Mouse (Mus musculus): ENCODE measurements around the gene Efna1. TPM values are rescaled to one million over a fixed set of nuclear protein-coding genes. Genes with fewer than 3 reads are reported as not detected.

Efna1 gene
- polyA plus RNA-seq, 1 experiment from 2014 or later: 11.4 TPM

DNA sequence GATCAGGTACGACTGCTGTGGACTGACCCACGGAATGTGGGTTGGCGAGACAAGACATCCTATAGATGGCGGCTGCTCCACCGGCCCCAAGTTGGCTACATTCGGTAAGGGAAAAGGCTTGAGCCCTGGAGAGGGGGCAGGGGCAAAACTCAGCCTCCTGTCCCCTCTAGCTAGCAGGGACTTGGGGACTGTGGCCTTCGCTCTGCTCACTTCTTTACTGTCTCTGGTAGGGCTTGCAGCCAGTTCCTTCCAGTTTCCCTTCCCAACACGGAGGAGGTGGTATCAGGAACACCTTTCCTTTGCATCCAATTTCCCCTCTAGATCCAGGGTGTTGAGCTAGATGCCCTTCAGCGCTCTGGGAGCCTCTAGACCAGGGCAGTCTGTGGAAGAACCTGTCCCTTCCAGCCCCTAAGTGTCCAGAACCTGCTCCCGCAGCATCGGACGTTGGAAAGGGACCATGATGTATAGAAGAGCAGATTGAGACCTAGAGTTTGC lies 55.6 kb downstream of the Efna1 start:
- H3K9me3 ChIP-seq (ENCODE audit: control insufficient read depth, low read length): no peaks in the 10 kb centered on the region
- WGBS: 21% methylated on average over 12 of the region's 12 CpGs
- H3K27me3 ChIP-seq (ENCODE audit: control insufficient read depth, insufficient read depth, low read length): no peaks in the 10 kb centered on the region
- H3K4me1 ChIP-seq (replicated peaks; ENCODE audit: control insufficient read depth, insufficient read depth, low read length): peaks cover 29% of the 10 kb centered on the region
- H3K27ac ChIP-seq (ENCODE audit: low read depth, low read length): peak overlapping the region; percentile 98
- H3K4me2 ChIP-seq (ENCODE audit: low read depth, low read length, severe bottlenecking): peak overlapping the region; percentile 95
- DNase-seq (ENCODE audit: low spot score): no peak
- peak overlapping the region; percentile 74 for H3K9ac ChIP-seq (ENCODE audit: low read length)
- H3K4me3 ChIP-seq (ENCODE audit: low read depth, low read length): peak overlapping the region; percentile 97
- H3K36me3 ChIP-seq (ENCODE audit: control insufficient read depth, insufficient read depth, low read length): peaks cover 3% of the 10 kb centered on the region; the same call in 1 of the 2 replicates
- ATAC-seq (replicated peaks; ENCODE audit: low FRiP score): no peak

DNA sequence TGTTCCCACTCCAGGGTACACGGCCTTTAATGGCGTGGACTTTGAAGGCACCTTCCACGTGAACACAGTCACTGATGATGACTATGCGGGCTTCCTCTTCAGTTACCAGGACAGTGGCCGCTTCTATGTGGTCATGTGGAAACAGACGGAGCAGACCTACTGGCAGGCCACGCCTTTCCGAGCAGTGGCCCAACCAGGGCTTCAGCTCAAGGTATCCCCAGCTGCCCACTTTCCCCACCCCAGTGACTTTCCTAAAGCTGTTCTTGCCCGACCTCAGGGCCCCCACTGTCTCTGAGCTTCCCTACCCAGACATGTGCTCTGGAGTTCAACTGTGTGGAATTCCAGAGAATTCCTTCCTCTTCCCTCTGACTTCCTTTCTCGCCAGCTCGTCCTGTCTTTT lies 56.1 kb downstream of the Efna1 start:
- H3K4me3 ChIP-seq (ENCODE audit: low read depth, low read length): peak overlapping the region; percentile 97
- H3K4me1 ChIP-seq (replicated peaks; ENCODE audit: control insufficient read depth, insufficient read depth, low read length): peaks cover 29% of the 10 kb centered on the region
- peak overlapping the region; percentile 74 for H3K9ac ChIP-seq (ENCODE audit: low read length)
- 43% methylated on average over 11 of the region's 11 CpGs for WGBS
- ATAC-seq (replicated peaks; ENCODE audit: low FRiP score) (no peak), DNase-seq (ENCODE audit: low spot score) (no peak)
- H3K27ac ChIP-seq (ENCODE audit: low read depth, low read length): peak overlapping the region; percentile 98
- H3K4me2 ChIP-seq (ENCODE audit: low read depth, low read length, severe bottlenecking): peak overlapping the region; percentile 95
- H3K27me3 ChIP-seq (ENCODE audit: control insufficient read depth, insufficient read depth, low read length): no peaks in the 10 kb centered on the region
- H3K9me3 ChIP-seq (ENCODE audit: control insufficient read depth, low read length): no peaks in the 10 kb centered on the region
- H3K36me3 ChIP-seq (ENCODE audit: control insufficient read depth, insufficient read depth, low read length): peaks cover 3% of the 10 kb centered on the region; the same call in 1 of the 2 replicates

MicroRNA genes within 50 kb of the gene (microRNA counts, 519-probe panel; counts per million panel counts)
- 5,667 counts per million, percentile 74 among the panel's probes with 10 or more counts for microRNA mmu-miR-92b

Small RNA genes within 50 kb of the gene (microRNA-seq; reads per million reads assigned to microRNA genes)
- gene Mir92b (ENCODE audit: insufficient number of aligned reads): 19,871 reads per million, percentile 98 among the genes with 10 or more reads in this experiment

Other genes with a start within 250 kb of the Efna1 start
- 23.9 and 24.5 TPM in 2 replicates for gene Rusc1, start 187.8 kb downstream of the Efna1 start, polyA plus RNA-seq (2014; fragmentation: Nextera tagmentation; extraction: Ambion mirVana)
- not detected in 2 replicates for gene Gm43738, start 180.0 kb downstream of the Efna1 start, polyA plus RNA-seq (2014; fragmentation: Nextera tagmentation; extraction: Ambion mirVana)
- 332 and 356 TPM in 2 replicates for gene Fdps, start 179.2 kb downstream of the Efna1 start, polyA plus RNA-seq (2014; fragmentation: Nextera tagmentation; extraction: Ambion mirVana)
- 2.1 and 2.8 TPM in 2 replicates for gene Pklr, start 145.0 kb downstream of the Efna1 start, polyA plus RNA-seq (2014; fragmentation: Nextera tagmentation; extraction: Ambion mirVana)
- 6.3 and 6.7 TPM in 2 replicates for gene Hcn3, start 120.9 kb downstream of the Efna1 start, polyA plus RNA-seq (2014; fragmentation: Nextera tagmentation; extraction: Ambion mirVana)
- 34.7 and 40.8 TPM in 2 replicates for gene Clk2, start 116.3 kb downstream of the Efna1 start, polyA plus RNA-seq (2014; fragmentation: Nextera tagmentation; extraction: Ambion mirVana)
- 92.5 and 107 TPM in 2 replicates for gene Scamp3, start 103.7 kb downstream of the Efna1 start, polyA plus RNA-seq (2014; fragmentation: Nextera tagmentation; extraction: Ambion mirVana)
- gene Fam189b, start 98.0 kb downstream of the Efna1 start, polyA plus RNA-seq (2014; fragmentation: Nextera tagmentation; extraction: Ambion mirVana): 26.3 and 27.8 TPM in 2 replicates
- gene Gba, start 78.2 kb downstream of the Efna1 start, polyA plus RNA-seq (2014; fragmentation: Nextera tagmentation; extraction: Ambion mirVana): 32.4 and 37.7 TPM in 2 replicates
- 63.3 and 69.9 TPM in 2 replicates for gene Thbs3, start 66.0 kb downstream of the Efna1 start, polyA plus RNA-seq (2014; fragmentation: Nextera tagmentation; extraction: Ambion mirVana)
- 194 and 213 TPM in 2 replicates for gene Mtx1, start 54.1 kb downstream of the Efna1 start, polyA plus RNA-seq (2014; fragmentation: Nextera tagmentation; extraction: Ambion mirVana)
- gene Muc1, start 52.1 kb downstream of the Efna1 start, polyA plus RNA-seq (2014; fragmentation: Nextera tagmentation; extraction: Ambion mirVana): 2.0 and 3.4 TPM in 2 replicates
- gene Krtcap2, start 35.2 kb downstream of the Efna1 start, polyA plus RNA-seq (2014; fragmentation: Nextera tagmentation; extraction: Ambion mirVana): 237 and 252 TPM in 2 replicates
- gene Trim46, start 34.8 kb downstream of the Efna1 start, polyA plus RNA-seq (2014; fragmentation: Nextera tagmentation; extraction: Ambion mirVana): 11.9 and 13.5 TPM in 2 replicates
- 79.0 and 83.9 TPM in 2 replicates for gene Dpm3, start 21.8 kb downstream of the Efna1 start, polyA plus RNA-seq (2014; fragmentation: Nextera tagmentation; extraction: Ambion mirVana)
- gene Slc50a1, start 10.6 kb downstream of the Efna1 start, polyA plus RNA-seq (2014; fragmentation: Nextera tagmentation; extraction: Ambion mirVana): 28.4 and 31.8 TPM in 2 replicates
- 6.6 and 7.7 TPM in 2 replicates for gene Efna3, start 41.8 kb upstream of the Efna1 start, polyA plus RNA-seq (2014; fragmentation: Nextera tagmentation; extraction: Ambion mirVana)
- gene Efna4, start 56.9 kb upstream of the Efna1 start, polyA plus RNA-seq (2014; fragmentation: Nextera tagmentation; extraction: Ambion mirVana): 17.1 and 20.7 TPM in 2 replicates
- gene Adam15, start 68.9 kb upstream of the Efna1 start, polyA plus RNA-seq (2014; fragmentation: Nextera tagmentation; extraction: Ambion mirVana): 27.9 and 28.4 TPM in 2 replicates
- gene Dcst2, start 80.8 kb upstream of the Efna1 start, polyA plus RNA-seq (2014; fragmentation: Nextera tagmentation; extraction: Ambion mirVana): 0.13 TPM in 1 of 2 replicates, not detected in the other
- 0.08 and 0.15 TPM in 2 replicates for gene Dcst1, start 84.1 kb upstream of the Efna1 start, polyA plus RNA-seq (2014; fragmentation: Nextera tagmentation; extraction: Ambion mirVana)
- 1.3 and 1.4 TPM in 2 replicates for gene Zbtb7b, start 113.6 kb upstream of the Efna1 start, polyA plus RNA-seq (2014; fragmentation: Nextera tagmentation; extraction: Ambion mirVana)
- gene Lenep, start 121.7 kb upstream of the Efna1 start, polyA plus RNA-seq (2014; fragmentation: Nextera tagmentation; extraction: Ambion mirVana): 0.91 and 1.9 TPM in 2 replicates
- 28.5 and 31.9 TPM in 2 replicates for gene Flad1, start 130.7 kb upstream of the Efna1 start, polyA plus RNA-seq (2014; fragmentation: Nextera tagmentation; extraction: Ambion mirVana)
- gene Cks1b, start 137.2 kb upstream of the Efna1 start, polyA plus RNA-seq (2014; fragmentation: Nextera tagmentation; extraction: Ambion mirVana): 491 and 495 TPM in 2 replicates
- 30.9 and 31.6 TPM in 2 replicates for gene Shc1, start 137.3 kb upstream of the Efna1 start, polyA plus RNA-seq (2014; fragmentation: Nextera tagmentation; extraction: Ambion mirVana)
- gene Pygo2, start 149.1 kb upstream of the Efna1 start, polyA plus RNA-seq (2014; fragmentation: Nextera tagmentation; extraction: Ambion mirVana): 53.9 and 60.6 TPM in 2 replicates
- gene Pbxip1, start 155.6 kb upstream of the Efna1 start, polyA plus RNA-seq (2014; fragmentation: Nextera tagmentation; extraction: Ambion mirVana): 9.1 and 10.0 TPM in 2 replicates
- gene Pmvk, start 173.4 kb upstream of the Efna1 start, polyA plus RNA-seq (2014; fragmentation: Nextera tagmentation; extraction: Ambion mirVana): 62.5 and 71.1 TPM in 2 replicates
- 1.3 and 1.8 TPM in 2 replicates for gene Kcnn3, start 239.0 kb upstream of the Efna1 start, polyA plus RNA-seq (2014; fragmentation: Nextera tagmentation; extraction: Ambion mirVana)